Mouse (Mus musculus): ENCODE data around the gene Mrpl49. TPM values are rescaled to one million over a fixed set of nuclear protein-coding genes. Genes with fewer than 3 reads are reported as not detected.
A peak's percentile ranks its signal among the peaks of the same experiment; 100 is the strongest.

Gene Mrpl49
- total RNA-seq (2021) (10 to 100 TPM; 37.1 to 39.0 TPM), polyA plus RNA-seq (2012; rRNA removed) (23.5 and 33.0 TPM in 2 replicates)
- long read RNA-seq, transcript Mrpl49-201 (4 exons, 1,764 nt) = major isoform, 41 of 44 reads
- long read RNA-seq, partial matches to known transcripts = 0 of 44 reads
- long read RNA-seq, other reads (novel, unspliced or antisense) = 3 of 44 reads

DNA sequence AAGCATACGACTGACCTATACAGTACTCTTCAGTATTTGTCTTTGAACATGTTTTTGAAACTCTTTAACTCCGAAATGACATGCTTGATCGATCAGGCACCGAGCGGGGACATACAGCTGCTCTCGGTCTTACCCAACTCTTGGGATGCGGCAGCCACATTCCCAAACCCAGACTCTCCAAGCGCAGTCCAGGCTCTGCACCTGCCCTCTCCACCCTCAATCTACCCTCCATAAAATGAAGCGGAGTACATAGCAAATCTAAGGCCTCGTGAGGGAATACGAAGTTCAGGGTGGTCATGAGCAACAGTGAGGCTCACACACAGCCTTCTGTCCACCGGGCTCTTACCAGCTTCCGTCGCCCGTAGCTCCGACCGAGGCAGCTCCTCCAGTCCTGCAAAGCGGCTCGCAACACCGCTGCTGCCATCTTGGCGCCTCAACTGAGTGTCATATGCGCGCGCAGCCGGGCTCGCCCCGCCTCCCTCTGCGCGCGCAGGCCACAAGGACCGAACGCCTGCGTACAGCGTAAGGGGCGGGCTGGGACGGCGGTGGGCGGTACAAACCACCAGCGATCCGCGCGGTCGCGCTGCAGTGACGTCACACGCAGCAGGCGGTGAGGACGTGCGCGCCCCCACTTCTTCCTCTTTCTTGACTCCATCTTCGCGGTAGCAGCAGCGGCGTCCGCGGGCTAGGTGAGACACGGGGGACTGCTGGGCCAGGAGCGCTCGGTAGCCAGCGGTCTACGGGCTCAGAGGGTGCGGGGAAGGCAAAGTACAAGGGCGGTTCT lies at the start of gene Mrpl49, which contains the start of gene Fau:
Gene Mrpl49 (minus strand): TSS at position 473 of the 784 bp plus-strand sequence.
Gene Fau (plus strand): TSS at position 532 of the 784 bp plus-strand sequence.
- Histone ChIP-seq H3K4me1 (ENCODE audit: control insufficient read depth, insufficient read depth, low read length) (peaks cover 8% of the 10 kb centered on the region), H3K9ac (ENCODE audit: low read depth, low read length) (peak within 1 kb of the TSS; percentile 88), H3K4me3 (peak within 1 kb of the TSS; percentile 98), H3K36me3 (ENCODE audit: control insufficient read depth, insufficient read depth, low read length) (peaks cover 4% of the 10 kb centered on the region), H3K27me3 (ENCODE audit: control insufficient read depth, insufficient read depth, low read length) (no peaks in the 10 kb centered on the region), H3K27ac (peak within 1 kb of the TSS; percentile 74), H3K79me2 (replicated peaks; ENCODE audit: control insufficient read depth, insufficient read depth, low read length) (no peaks in the 10 kb centered on the region)
- WGBS = under 1% methylated on average over 63 of the region's 63 CpGs
- peak; percentile 97 for TF ChIP-seq POLR2A (IDR thresholded peaks at IDR 0.05; ENCODE audit: insufficient read depth, low read depth, low read length)
- peak; percentile 19; the same call in 1 of the 2 replicates for TF ChIP-seq EP300 (IDR thresholded peaks at IDR 0.05; ENCODE audit: insufficient read depth, low read depth, low read length)
- TF ChIP-seq CTCF (IDR thresholded peaks at IDR 0.05) = no peak
- DNase-seq = peak; percentile 99
- intact Hi-C loops (cut with DNase I) = loop anchor here (1.0 kb wide), 1 partner anchor 27 kb away; the partner anchor contains the start of genes Cdca5 and Zfpl1

- WGBS = 90% methylated on average over 7 of the region's 7 CpGs
- intact Hi-C loops (cut with DNase I) = no loop called here
- Histone ChIP-seq H3K4me1 (ENCODE audit: control insufficient read depth, insufficient read depth, low read length) (no peaks in the 10 kb centered on the region), H3K79me2 (replicated peaks; ENCODE audit: control insufficient read depth, insufficient read depth, low read length) (no peaks in the 10 kb centered on the region), H3K36me3 (ENCODE audit: control insufficient read depth, insufficient read depth, low read length) (no peaks in the 10 kb centered on the region), H3K4me3 (no peak within 1 kb of the TSS), H3K9ac (ENCODE audit: low read depth, low read length) (no peak within 1 kb of the TSS), H3K27ac (no peak within 1 kb of the TSS), H3K27me3 (ENCODE audit: control insufficient read depth, insufficient read depth, low read length) (no peaks in the 10 kb centered on the region)
- no peak for DNase-seq
- TF ChIP-seq CTCF (IDR thresholded peaks at IDR 0.05) (no peak), EP300 (IDR thresholded peaks at IDR 0.05; ENCODE audit: insufficient read depth, low read depth, low read length) (no peak), POLR2A (IDR thresholded peaks at IDR 0.05; ENCODE audit: insufficient read depth, low read depth, low read length) (no peak)
Measured at GRCm38 (mm10) chr19:6105586-6105985, 48.0 kb upstream of the Mrpl49 start, which contains the start of gene Naaladl1. Naaladl1 (plus strand) TSS chr19:6105782.

GRCm38 (mm10) chr19:6104476-6104875 lies 46.9 kb upstream of the Mrpl49 start:
- no peak for TF ChIP-seq EP300 (IDR thresholded peaks at IDR 0.05; ENCODE audit: insufficient read depth, low read depth, low read length)
- no peak for TF ChIP-seq POLR2A (IDR thresholded peaks at IDR 0.05; ENCODE audit: insufficient read depth, low read depth, low read length)
- no peak for TF ChIP-seq CTCF (IDR thresholded peaks at IDR 0.05)
- 62% methylated on average over 4 of the region's 4 CpGs for WGBS
- Histone ChIP-seq H3K36me3 (ENCODE audit: control insufficient read depth, insufficient read depth, low read length) (no peaks in the 10 kb centered on the region), H3K27me3 (ENCODE audit: control insufficient read depth, insufficient read depth, low read length) (no peaks in the 10 kb centered on the region), H3K4me3 (no peak overlapping the region), H3K9ac (ENCODE audit: low read depth, low read length) (no peak overlapping the region), H3K4me1 (ENCODE audit: control insufficient read depth, insufficient read depth, low read length) (no peaks in the 10 kb centered on the region), H3K27ac (no peak overlapping the region), H3K79me2 (replicated peaks; ENCODE audit: control insufficient read depth, insufficient read depth, low read length) (no peaks in the 10 kb centered on the region)
- no peak for DNase-seq
- intact Hi-C loops (cut with DNase I) = no loop called here

DNA sequence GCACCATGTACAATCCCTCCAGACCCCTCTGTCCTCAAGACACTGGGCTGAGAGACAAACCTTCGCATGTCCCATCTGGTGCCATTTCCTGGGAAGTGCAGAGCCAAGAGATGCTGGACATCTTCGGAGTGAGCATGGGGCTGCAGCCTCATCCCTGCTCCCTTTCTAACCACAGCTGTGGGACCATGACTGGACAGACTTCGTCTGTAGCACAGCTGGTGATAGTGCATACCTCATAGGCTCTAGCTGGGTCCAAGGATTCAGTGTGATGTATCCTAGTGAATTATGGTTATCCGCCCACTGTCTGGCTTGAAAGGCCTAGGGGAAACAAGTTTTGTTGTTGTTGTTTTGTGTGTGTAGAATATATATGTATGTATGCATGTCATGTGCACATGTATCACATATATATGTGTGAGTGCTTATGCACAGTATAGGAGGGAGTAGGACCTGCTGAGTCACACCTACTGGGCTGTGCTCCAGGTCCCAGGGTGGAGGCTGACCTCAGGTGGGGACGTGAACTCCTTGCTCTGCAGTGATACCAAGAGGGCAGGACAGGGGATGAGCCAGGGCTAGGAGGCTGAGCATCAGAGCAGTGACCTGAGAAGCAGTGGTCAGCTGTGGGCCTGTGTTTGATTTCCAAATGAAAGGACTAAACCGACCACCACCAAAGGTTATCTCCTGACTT lies 44.7 kb upstream of the Mrpl49 start:
- H3K79me2 ChIP-seq (replicated peaks; ENCODE audit: control insufficient read depth, insufficient read depth, low read length) = no peaks in the 10 kb centered on the region
- intact Hi-C loops (cut with DNase I) = no loop called here
- WGBS = 67% methylated on average over 6 of the region's 6 CpGs
- no peak overlapping the region for H3K4me3 ChIP-seq
- H3K36me3 ChIP-seq (ENCODE audit: control insufficient read depth, insufficient read depth, low read length) = no peaks in the 10 kb centered on the region
- DNase-seq = no peak
- H3K27ac ChIP-seq = no peak overlapping the region
- no peak for TF ChIP-seq POLR2A (IDR thresholded peaks at IDR 0.05; ENCODE audit: insufficient read depth, low read depth, low read length)
- no peak for TF ChIP-seq CTCF (IDR thresholded peaks at IDR 0.05)
- TF ChIP-seq EP300 (IDR thresholded peaks at IDR 0.05; ENCODE audit: insufficient read depth, low read depth, low read length) = no peak
- H3K4me1 ChIP-seq (ENCODE audit: control insufficient read depth, insufficient read depth, low read length) = no peaks in the 10 kb centered on the region
- no peaks in the 10 kb centered on the region for H3K27me3 ChIP-seq (ENCODE audit: control insufficient read depth, insufficient read depth, low read length)
- H3K9ac ChIP-seq (ENCODE audit: low read depth, low read length) = no peak overlapping the region

DNA sequence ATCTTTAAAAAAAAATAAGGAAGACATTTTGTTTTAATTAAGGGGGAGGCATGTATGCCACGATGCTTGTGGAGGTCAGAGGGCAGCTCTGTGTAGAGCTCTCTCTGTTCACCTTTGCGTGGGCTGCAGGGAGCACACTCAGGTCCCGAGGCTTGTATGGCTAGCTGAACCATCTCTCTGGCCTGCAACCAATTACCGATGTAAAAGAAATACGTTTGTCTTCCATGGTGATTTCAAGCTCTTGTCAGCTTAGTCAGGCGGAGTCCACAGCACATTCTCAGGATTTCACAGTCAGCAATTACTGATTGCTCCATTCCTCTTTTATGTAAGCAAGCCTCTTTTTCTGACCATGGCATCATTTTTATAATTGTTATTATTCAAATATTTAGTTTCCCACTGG lies 43.6 kb upstream of the Mrpl49 start:
- H3K27ac ChIP-seq = no peak overlapping the region
- WGBS = 83% methylated on average over 6 of the region's 6 CpGs
- H3K27me3 ChIP-seq (ENCODE audit: control insufficient read depth, insufficient read depth, low read length) = no peaks in the 10 kb centered on the region
- H3K4me1 ChIP-seq (ENCODE audit: control insufficient read depth, insufficient read depth, low read length) = no peaks in the 10 kb centered on the region
- H3K4me3 ChIP-seq = no peak overlapping the region
- intact Hi-C loops (cut with DNase I) = no loop called here
- DNase-seq = no peak
- H3K36me3 ChIP-seq (ENCODE audit: control insufficient read depth, insufficient read depth, low read length) = no peaks in the 10 kb centered on the region
- TF ChIP-seq CTCF (IDR thresholded peaks at IDR 0.05) (no peak), EP300 (IDR thresholded peaks at IDR 0.05; ENCODE audit: insufficient read depth, low read depth, low read length) (no peak), POLR2A (IDR thresholded peaks at IDR 0.05; ENCODE audit: insufficient read depth, low read depth, low read length) (no peak)
- no peaks in the 10 kb centered on the region for H3K79me2 ChIP-seq (replicated peaks; ENCODE audit: control insufficient read depth, insufficient read depth, low read length)
- no peak overlapping the region for H3K9ac ChIP-seq (ENCODE audit: low read depth, low read length)

Measured in heart, adult 2 months (tissue).